ENCODE assay signal across 10 mouse cellular contexts in genomic region chr7:24371012-24371808, GRCm38 (mm10). TPM values are rescaled to one million over a fixed set of nuclear protein-coding genes. Genes with fewer than 3 reads are reported as not detected.
DNase-seq lines count a peak whose midpoint lies in the region; ATAC-seq and TF ChIP-seq lines count a peak whose summit lies in the region.
"Had no signal": no experiment of that assay in that cellular context is flagged by ENCODE, and none has a peak within 500 bp of the region (broad histone marks: within the 10 kb centered on the region; RNA-seq: fewer than 3 reads in every experiment).

No protein-coding gene starts in this region.

- DNase-seq in hindbrain, embryonic 10.5 days (ENCODE audit: low spot score): no peak
- DNase-seq in MEL (ENCODE audit: low read depth, low spot score): peak; percentile 91
- no peak for DNase-seq in cerebellum, adult 2 months
- DNase-seq in left cerebral cortex, adult 9 months (ENCODE audit: low spot score in 2 of 2): no peak
- no peak for DNase-seq in urinary bladder, adult 18-20 months (ENCODE audit: low spot score in 2 of 2)
- DNase-seq: cerebellum, postnatal 14 days had no signal

- 83% methylated on average over 7 of the region's 7 CpGs for WGBS in hindbrain, embryonic 10.5 days
- WGBS in hindbrain, embryonic 13.5 days: 82% methylated on average over 6 of the region's 7 CpGs
- 68% methylated on average over 7 of the region's 7 CpGs for WGBS in intestine, embryonic 15.5 days
- 19% methylated on average over 7 of the region's 7 CpGs for WGBS in small intestine, adult 2 months
- WGBS in cerebellum, adult 2 months: 82% methylated on average over 7 of the region's 7 CpGs

- H3K79me2 ChIP-seq in MEL (ENCODE audit: control insufficient read depth, insufficient read depth, low read length, poor library complexity): peaks cover 45% of the 10 kb centered on the region

- H3K27me3 ChIP-seq in hindbrain, embryonic 10.5 days (ENCODE audit: insufficient read depth, poor library complexity, severe bottlenecking): no peaks in the 10 kb centered on the region
- H3K27me3 ChIP-seq in hindbrain, embryonic 13.5 days: no peaks in the 10 kb centered on the region
- H3K27me3 ChIP-seq in MEL (ENCODE audit: control insufficient read depth in 1 of 2, insufficient read depth in 2 of 2, low read length in 2 of 2): no peaks in the 10 kb centered on the region
- no peaks in the 10 kb centered on the region for H3K27me3 ChIP-seq in intestine, embryonic 15.5 days (replicated peaks)
- no peaks in the 10 kb centered on the region for H3K27me3 ChIP-seq in small intestine, adult 2 months (ENCODE audit: control insufficient read depth, insufficient read depth, low read length)
- no peaks in the 10 kb centered on the region for H3K27me3 ChIP-seq in cerebellum, adult 2 months (ENCODE audit: control insufficient read depth, insufficient read depth, low read length)

- H3K9me3 ChIP-seq in hindbrain, embryonic 10.5 days: peaks cover 3% of the 10 kb centered on the region; the same call in 1 of the 2 replicates
- no peaks in the 10 kb centered on the region for H3K9me3 ChIP-seq in hindbrain, embryonic 13.5 days
- no peaks in the 10 kb centered on the region for H3K9me3 ChIP-seq in MEL (replicated peaks; ENCODE audit: insufficient read depth, low read length)
- H3K9me3 ChIP-seq in intestine, embryonic 15.5 days: no peaks in the 10 kb centered on the region

- H3K9ac ChIP-seq in hindbrain, embryonic 13.5 days: no peak overlapping the region
- peak overlapping the region; percentile 95 for H3K9ac ChIP-seq in MEL (ENCODE audit: control insufficient read depth, low read depth, low read length, poor library complexity, severe bottlenecking)
- no peak overlapping the region for H3K9ac ChIP-seq in intestine, embryonic 15.5 days

- H3K27ac ChIP-seq in hindbrain, embryonic 10.5 days: peak overlapping the region; percentile 78
- no peak overlapping the region for H3K27ac ChIP-seq in hindbrain, embryonic 13.5 days
- peak overlapping the region; percentile 97 for H3K27ac ChIP-seq in MEL (ENCODE audit: control insufficient read depth, low read depth, low read length)
- no peak overlapping the region for H3K27ac ChIP-seq in intestine, embryonic 15.5 days
- H3K27ac ChIP-seq in small intestine, adult 2 months (ENCODE audit: insufficient read depth, low read depth, low read length): peak overlapping the region; percentile 94
- no peak overlapping the region for H3K27ac ChIP-seq in cerebellum, adult 2 months (ENCODE audit: insufficient read depth, low read length)

- H3K4me3 ChIP-seq in hindbrain, embryonic 10.5 days: 0 out of 2 replicates have a peak overlapping the region, but pooled peaks have one; percentile 28
- no peak overlapping the region for H3K4me3 ChIP-seq in hindbrain, embryonic 13.5 days
- peak overlapping the region; percentile 74 to 90 for H3K4me3 ChIP-seq in MEL (ENCODE audit: control insufficient read depth in 1 of 2, insufficient read depth in 1 of 2, low read depth in 2 of 2, low read length in 2 of 2)
- no peak overlapping the region for H3K4me3 ChIP-seq in intestine, embryonic 15.5 days (replicated peaks)
- peak overlapping the region; percentile 76 for H3K4me3 ChIP-seq in small intestine, adult 2 months (ENCODE audit: low read depth, low read length)
- H3K4me3 ChIP-seq in cerebellum, adult 2 months (replicated peaks; ENCODE audit: insufficient read depth, low read depth, low read length): no peak overlapping the region

- TF ChIP-seq CTCF in MEL (IDR thresholded peaks at IDR 0.05 in 2 of 3, conservative IDR thresholded peaks at IDR 0.05 in 1 of 3; ENCODE audit: control insufficient read depth in 1 of 3, insufficient read depth in 1 of 3, low read depth in 2 of 3, low read length in 3 of 3, poor library complexity in 1 of 3, severe bottlenecking in 1 of 3): no peak
- no peak for TF ChIP-seq CTCF in small intestine, adult 2 months (IDR thresholded peaks at IDR 0.05; ENCODE audit: extremely low read depth, insufficient read length, insufficient replicate concordance, low read depth, low read length)
- no peak for TF ChIP-seq CTCF in cerebellum, adult 2 months (IDR thresholded peaks at IDR 0.05; ENCODE audit: borderline replicate concordance, insufficient read depth, low read depth, low read length)

- TF ChIP-seq RAD21 in MEL (IDR thresholded peaks at IDR 0.05; ENCODE audit: low read depth, low read length): no peak

- TF ChIP-seq EP300 in MEL (IDR thresholded peaks at IDR 0.05; ENCODE audit: low read depth in 1 of 2, low read length in 2 of 2): peak; percentile 74 to 91

- no peaks in the 10 kb centered on the region for H3K36me3 ChIP-seq in hindbrain, embryonic 10.5 days
- no peaks in the 10 kb centered on the region for H3K36me3 ChIP-seq in hindbrain, embryonic 13.5 days
- peaks cover 2 to 19% of the 10 kb centered on the region in 2 experiments for H3K36me3 ChIP-seq in MEL (ENCODE audit: control insufficient read depth in 1 of 2, insufficient read depth in 2 of 2, low read length in 2 of 2)
- H3K36me3 ChIP-seq in intestine, embryonic 15.5 days: no peaks in the 10 kb centered on the region
- no peaks in the 10 kb centered on the region for H3K36me3 ChIP-seq in small intestine, adult 2 months (ENCODE audit: control insufficient read depth, insufficient read depth, low read length)

- no peak overlapping the region for H3K4me2 ChIP-seq in hindbrain, embryonic 13.5 days
- no peak overlapping the region for H3K4me2 ChIP-seq in intestine, embryonic 15.5 days (replicated peaks)

- peaks cover 17% of the 10 kb centered on the region for H3K4me1 ChIP-seq in hindbrain, embryonic 10.5 days (replicated peaks)
- peaks cover 19% of the 10 kb centered on the region for H3K4me1 ChIP-seq in hindbrain, embryonic 13.5 days (replicated peaks)
- peaks cover 14 to 58% of the 10 kb centered on the region in 2 experiments for H3K4me1 ChIP-seq in MEL (ENCODE audit: control insufficient read depth in 1 of 2, insufficient read depth in 2 of 2, low read length in 2 of 2)
- peaks cover 6% of the 10 kb centered on the region; the same call in 1 of the 2 replicates for H3K4me1 ChIP-seq in intestine, embryonic 15.5 days (replicated peaks)
- H3K4me1 ChIP-seq in small intestine, adult 2 months (ENCODE audit: control insufficient read depth, insufficient read depth, insufficient read length, low read length): peaks cover 40% of the 10 kb centered on the region
- peaks cover 6% of the 10 kb centered on the region for H3K4me1 ChIP-seq in cerebellum, adult 2 months (ENCODE audit: control insufficient read depth, insufficient read depth, low read length)

- no peak for ATAC-seq in hindbrain, embryonic 13.5 days (ENCODE audit: low FRiP score)
- ATAC-seq in intestine, embryonic 15.5 days: peak; percentile 50; the same call in 1 of the 2 replicates

- TF ChIP-seq POLR2A in MEL (IDR thresholded peaks at IDR 0.05; ENCODE audit: control insufficient read depth in 1 of 2, insufficient read depth in 1 of 2, low read depth in 1 of 2, low read length in 2 of 2, poor library complexity in 1 of 2): peak in 1 of 2 experiments; percentile 89; a peak in 3 of 4 replicates
- no peak for TF ChIP-seq POLR2A in small intestine, adult 2 months (IDR thresholded peaks at IDR 0.05; ENCODE audit: low read depth, low read length)
- TF ChIP-seq POLR2A in cerebellum, adult 2 months (IDR thresholded peaks at IDR 0.05; ENCODE audit: borderline replicate concordance, insufficient read depth, low read length): no peak

RNA-seq across cellular contexts. Expression of gene Kcnn4, which starts 1.1 kb away (rescaled TPM):
- polyA plus RNA-seq in hindbrain, embryonic 10.5 days (2016; fragmentation: Nextera tagmentation; extraction: Ambion mirVana): 3.9 and 4.2 TPM in 2 replicates
- 1.2 and 1.5 TPM in 2 replicates for polyA plus RNA-seq in hindbrain, embryonic 13.5 days (2015; fragmentation: Nextera tagmentation; extraction: Ambion mirVana)
- total RNA-seq in MEL (2012; rRNA removed): 175 and 256 TPM in 2 replicates
- 100 to 1,000 TPM in 1 of 2 experiments, not detected in 1; 188 TPM for polyA plus RNA-seq in MEL (2012; ENCODE audit: insufficient read depth in 1 of 2, insufficient read length in 2 of 2, low read depth in 1 of 2, low replicate concordance in 2 of 2, missing spikeins in 1 of 2)
- polyA plus RNA-seq in intestine, embryonic 15.5 days (2015; fragmentation: Nextera tagmentation; extraction: Ambion mirVana): 2.7 and 3.4 TPM in 2 replicates
- 61.9 and 95.5 TPM in 2 replicates for polyA plus RNA-seq in small intestine, adult 2 months (2012; rRNA removed)
- 0.49 and 0.59 TPM in 2 replicates for polyA plus RNA-seq in cerebellum, adult 2 months (2012; rRNA removed)

RNA-seq across cellular contexts. Expression of gene Lypd5, which starts 22.2 kb away (rescaled TPM):
- polyA plus RNA-seq in hindbrain, embryonic 10.5 days (2016; fragmentation: Nextera tagmentation; extraction: Ambion mirVana): not detected in 2 replicates
- not detected in 2 replicates for polyA plus RNA-seq in hindbrain, embryonic 13.5 days (2015; fragmentation: Nextera tagmentation; extraction: Ambion mirVana)
- not detected in 2 replicates for total RNA-seq in MEL (2012; rRNA removed)
- not detected for polyA plus RNA-seq in MEL (2012; ENCODE audit: insufficient read depth in 1 of 2, insufficient read length in 2 of 2, low read depth in 1 of 2, low replicate concordance in 2 of 2, missing spikeins in 1 of 2)
- not detected in 2 replicates for polyA plus RNA-seq in intestine, embryonic 15.5 days (2015; fragmentation: Nextera tagmentation; extraction: Ambion mirVana)
- 0.06 TPM in 1 of 2 replicates, not detected in the other for polyA plus RNA-seq in small intestine, adult 2 months (2012; rRNA removed)
- polyA plus RNA-seq in cerebellum, adult 2 months (2012; rRNA removed): not detected in 2 replicates
- total RNA-seq: layer of hippocampus, adult 18-20 months had no signal

RNA-seq across cellular contexts. Expression of gene Smg9, which starts 28.2 kb away (rescaled TPM):
- 27.4 and 32.7 TPM in 2 replicates for polyA plus RNA-seq in hindbrain, embryonic 10.5 days (2016; fragmentation: Nextera tagmentation; extraction: Ambion mirVana)
- polyA plus RNA-seq in hindbrain, embryonic 13.5 days (2015; fragmentation: Nextera tagmentation; extraction: Ambion mirVana): 31.3 and 35.9 TPM in 2 replicates
- total RNA-seq in MEL (2012; rRNA removed): 47.5 and 54.6 TPM in 2 replicates
- polyA plus RNA-seq in MEL (2012; ENCODE audit: insufficient read depth in 1 of 2, insufficient read length in 2 of 2, low read depth in 1 of 2, low replicate concordance in 2 of 2, missing spikeins in 1 of 2): 10 to 100 TPM in 1 of 2 experiments, not detected in 1; 95.3 TPM
- polyA plus RNA-seq in intestine, embryonic 15.5 days (2015; fragmentation: Nextera tagmentation; extraction: Ambion mirVana): 19.6 and 21.8 TPM in 2 replicates
- polyA plus RNA-seq in small intestine, adult 2 months (2012; rRNA removed): 29.9 and 54.2 TPM in 2 replicates
- polyA plus RNA-seq in cerebellum, adult 2 months (2012; rRNA removed): 89.3 and 95.5 TPM in 2 replicates

RNA-seq across cellular contexts. Expression of gene Tescl, which starts 37.5 kb away (rescaled TPM):
- 0.25 TPM in 1 of 2 replicates, not detected in the other for polyA plus RNA-seq in hindbrain, embryonic 10.5 days (2016; fragmentation: Nextera tagmentation; extraction: Ambion mirVana)
- polyA plus RNA-seq in hindbrain, embryonic 13.5 days (2015; fragmentation: Nextera tagmentation; extraction: Ambion mirVana): 0.19 TPM in 1 of 2 replicates, not detected in the other
- total RNA-seq in MEL (2012; rRNA removed): not detected in 2 replicates
- not detected for polyA plus RNA-seq in MEL (2012; ENCODE audit: insufficient read depth in 1 of 2, insufficient read length in 2 of 2, low read depth in 1 of 2, low replicate concordance in 2 of 2, missing spikeins in 1 of 2)
- polyA plus RNA-seq in intestine, embryonic 15.5 days (2015; fragmentation: Nextera tagmentation; extraction: Ambion mirVana): 0.18 and 0.27 TPM in 2 replicates
- 0.15 TPM in 1 of 2 replicates, not detected in the other for polyA plus RNA-seq in small intestine, adult 2 months (2012; rRNA removed)
- 0.22 and 0.39 TPM in 2 replicates for polyA plus RNA-seq in cerebellum, adult 2 months (2012; rRNA removed)
- total RNA-seq: layer of hippocampus, adult 18-20 months had no signal

RNA-seq across cellular contexts. Expression of gene Zfp94, which starts 54.7 kb away (rescaled TPM):
- 10.8 and 13.2 TPM in 2 replicates for polyA plus RNA-seq in hindbrain, embryonic 10.5 days (2016; fragmentation: Nextera tagmentation; extraction: Ambion mirVana)
- polyA plus RNA-seq in hindbrain, embryonic 13.5 days (2015; fragmentation: Nextera tagmentation; extraction: Ambion mirVana): 18.5 and 20.7 TPM in 2 replicates
- 5.9 and 6.9 TPM in 2 replicates for total RNA-seq in MEL (2012; rRNA removed)
- 1 to 10 TPM in 1 of 2 experiments, not detected in 1; 5.9 TPM for polyA plus RNA-seq in MEL (2012; ENCODE audit: insufficient read depth in 1 of 2, insufficient read length in 2 of 2, low read depth in 1 of 2, low replicate concordance in 2 of 2, missing spikeins in 1 of 2)
- polyA plus RNA-seq in intestine, embryonic 15.5 days (2015; fragmentation: Nextera tagmentation; extraction: Ambion mirVana): 6.0 and 7.5 TPM in 2 replicates
- polyA plus RNA-seq in small intestine, adult 2 months (2012; rRNA removed): 0.84 and 1.5 TPM in 2 replicates
- polyA plus RNA-seq in cerebellum, adult 2 months (2012; rRNA removed): 18.2 and 18.3 TPM in 2 replicates

Comparison
In these comparisons a context has a peak if more than half of its experiments do, and no peak if none do; other contexts are left out.
1. H3K27ac ChIP-seq: peak in hindbrain, embryonic 10.5 days (single experiment), MEL (single experiment) and small intestine, adult 2 months (single experiment); none in hindbrain, embryonic 13.5 days (single experiment), intestine, embryonic 15.5 days (single experiment) and cerebellum, adult 2 months (single experiment).
2. H3K4me3 ChIP-seq: peak in hindbrain, embryonic 10.5 days (single experiment), MEL (2 of 2) and small intestine, adult 2 months (single experiment); none in hindbrain, embryonic 13.5 days (single experiment), intestine, embryonic 15.5 days (single experiment) and cerebellum, adult 2 months (single experiment).